Mouse (Mus musculus) lung, embryonic 14.5 days (tissue): ENCODE measurements around the gene Bcas3. TPM values are rescaled to one million over a fixed set of nuclear protein-coding genes. Genes with fewer than 3 reads are reported as not detected.

Experiments used
- ATAC-seq: fragments of 200-750 bp; cut with Nextera tagmentation; 2 replicates; pipeline ENCODE4 v1.8.0; 2017; ENCODE audit warnings: mild to moderate bottlenecking, moderate TSS enrichment, moderate library complexity; ENCODE audit not compliant: insufficient read depth
- DNase-seq: peaks from one replicate; pipeline ENCODE4 v3.0.0-alpha.2; 2015
- H3K27ac ChIP-seq: fragments of 300-500 bp; sonication (generic); 2 replicates; pipeline ENCODE4 v1.5.1; 2014; ENCODE audit warnings: low read depth, mild to moderate bottlenecking, moderate library complexity
- H3K27me3 ChIP-seq: fragments of 300-500 bp; sonication (generic); 2 replicates; pipeline ENCODE4 v1.6.1; 2014; ENCODE audit warnings: low read length, control low read depth; ENCODE audit not compliant: insufficient read depth
- H3K36me3 ChIP-seq: fragments of 300-500 bp; sonication (generic); 2 replicates; pipeline ENCODE4 v1.6.1; 2014; ENCODE audit warnings: control low read depth; ENCODE audit not compliant: insufficient read depth
- H3K4me1 ChIP-seq: fragments of 300-500 bp; sonication (generic); 2 replicates; pipeline ENCODE4 v1.6.1; 2014; ENCODE audit warnings: antibody characterized with exemption, control low read depth; ENCODE audit not compliant: insufficient read depth
- H3K4me2 ChIP-seq: fragments of 300-500 bp; sonication (generic); 2 replicates; pipeline ENCODE4 v1.6.1; 2014; ENCODE audit warnings: mild to moderate bottlenecking
- H3K4me3 ChIP-seq: fragments of 300-500 bp; sonication (generic); 2 replicates; pipeline ENCODE4 v1.5.1; 2014; ENCODE audit warnings: low read depth, low read length
- H3K9ac ChIP-seq: fragments of 300-500 bp; sonication (generic); 2 replicates; pipeline ENCODE4 v1.6.1; 2014
- H3K9me3 ChIP-seq: fragments of 300-500 bp; sonication (generic); 2 replicates; pipeline ENCODE4 v1.6.1; 2016; ENCODE audit warnings: low read depth, low read length, control low read depth
- CTCF ChIP-seq: IDR thresholded peaks from 2 replicates; pipeline ENCODE4 v1.5.1; 2016; ENCODE audit warnings: antibody characterized with exemption, low read depth
- WGBS: fragments of 180-500 bp; shearing (Covaris S2); extraction: QIAGEN DNeasy Blood & Tissue Kit; methylation state at CpG from one replicate; pipeline ENCODE4 v1.1.7; 2014; 5-methylcytosine and 5-hydroxymethylcytosine counted together
- polyA plus RNA-seq: library from polyadenylated mRNA; unstranded; fragments of >200 nt; fragmentation: Nextera tagmentation; extraction: Ambion mirVana; gene quantifications from 2 replicates; pipeline ENCODE4 v1.2.1, GENCODE M21; 2014

Gene Bcas3
- polyA plus RNA-seq, 1 experiment from 2014 or later, result 35.0 TPM

DNA sequence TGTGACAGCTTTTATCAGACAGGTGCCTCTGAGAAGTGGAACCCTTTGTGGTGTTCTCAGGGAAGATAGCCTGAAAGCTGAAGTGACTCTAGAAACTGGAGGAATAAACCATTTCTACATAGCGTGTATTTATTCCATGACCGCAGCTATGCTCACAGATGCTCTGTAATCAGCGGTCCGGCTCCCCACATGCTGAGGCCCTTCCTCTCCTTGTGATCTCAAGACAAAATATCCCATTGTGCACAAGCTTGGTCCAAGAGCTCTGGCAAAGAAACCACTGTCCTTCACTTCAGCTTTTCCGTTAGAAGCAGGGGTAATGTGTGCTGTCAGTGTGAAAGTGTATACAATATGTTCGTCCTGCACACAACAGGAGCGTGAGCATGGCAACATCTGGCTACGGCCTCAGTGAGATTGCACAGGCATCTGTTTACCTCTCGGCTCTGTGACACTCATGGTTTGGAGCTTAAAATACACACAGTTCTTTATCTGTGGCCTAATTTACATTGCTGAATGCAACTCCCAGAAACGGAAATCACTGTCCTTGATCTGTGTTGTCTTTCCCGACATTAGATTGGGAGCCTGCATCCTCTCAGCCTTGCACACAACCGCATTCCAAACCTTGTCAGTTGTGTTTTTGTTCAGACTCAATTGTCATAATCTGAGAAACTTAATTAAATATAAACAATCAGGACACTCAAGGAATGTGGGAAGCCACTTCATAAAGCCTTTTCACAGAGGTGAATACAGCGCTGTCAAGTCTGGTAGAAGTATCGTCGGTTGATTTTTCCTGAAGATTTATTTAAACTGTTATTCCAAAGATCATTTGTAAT, 225.1 kb downstream of the Bcas3 start:
- no peaks in the 10 kb centered on the region for H3K27me3 ChIP-seq
- no peak overlapping the region for H3K9ac ChIP-seq
- no peaks in the 10 kb centered on the region for H3K36me3 ChIP-seq
- ATAC-seq, result peak; percentile 78
- no peak overlapping the region for H3K4me3 ChIP-seq
- WGBS, result 24% methylated on average over 15 of the region's 15 CpGs
- peaks cover 10% of the 10 kb centered on the region for H3K4me1 ChIP-seq
- no peaks in the 10 kb centered on the region for H3K9me3 ChIP-seq
- H3K4me2 ChIP-seq, result peak overlapping the region; percentile 18; the same call in 1 of the 2 replicates
- H3K27ac ChIP-seq, result peak overlapping the region; percentile 68; the same call in 1 of the 2 replicates
- DNase-seq, result peak; percentile 73
- no peak for TF ChIP-seq CTCF

- H3K27me3 ChIP-seq, result no peaks in the 10 kb centered on the region
- H3K27ac ChIP-seq, result peak overlapping the region; percentile 42; the same call in 1 of the 2 replicates
- no peaks in the 10 kb centered on the region for H3K36me3 ChIP-seq
- H3K4me2 ChIP-seq, result peak overlapping the region; percentile 23
- H3K4me1 ChIP-seq, result no peaks in the 10 kb centered on the region
- ATAC-seq, result no peak
- WGBS, result 24% methylated on average over 8 of the region's 8 CpGs
- H3K9ac ChIP-seq, result no peak overlapping the region
- H3K4me3 ChIP-seq, result no peak overlapping the region
- peak; percentile 44 for DNase-seq
- TF ChIP-seq CTCF, result no peak
- no peaks in the 10 kb centered on the region for H3K9me3 ChIP-seq
Observed at GRCm38 (mm10) chr11:85584086-85584485, 231.1 kb downstream of the Bcas3 start.

DNA sequence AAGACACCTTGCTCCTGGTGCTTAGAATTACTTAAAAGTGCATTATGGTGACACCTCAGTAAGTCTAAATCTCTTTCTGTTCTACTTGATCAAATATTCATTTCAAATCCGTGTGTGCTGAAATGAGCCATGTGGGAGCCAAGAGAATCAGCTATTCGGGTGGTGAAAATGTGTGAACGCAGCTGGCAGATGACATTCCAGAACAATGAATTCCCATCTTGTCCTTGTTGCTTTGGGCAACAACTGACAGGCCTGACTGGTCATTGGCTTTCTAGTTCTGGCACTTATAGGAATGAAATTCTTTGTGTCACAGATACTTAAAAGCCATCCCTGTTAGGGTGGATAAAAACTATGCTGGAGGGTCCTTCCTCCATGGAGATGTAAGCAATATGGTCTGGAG, 240.7 kb downstream of the Bcas3 start:
- WGBS, result 46% methylated on average over 3 of the region's 3 CpGs
- no peaks in the 10 kb centered on the region for H3K36me3 ChIP-seq
- DNase-seq (peak; percentile 62), ATAC-seq (no peak)
- no peak overlapping the region for H3K4me3 ChIP-seq
- H3K27me3 ChIP-seq, result no peaks in the 10 kb centered on the region
- no peaks in the 10 kb centered on the region for H3K9me3 ChIP-seq
- no peak overlapping the region for H3K4me2 ChIP-seq
- TF ChIP-seq CTCF, result no peak
- no peak overlapping the region for H3K9ac ChIP-seq
- H3K27ac ChIP-seq, result no peak overlapping the region
- H3K4me1 ChIP-seq, result no peaks in the 10 kb centered on the region

- H3K9ac ChIP-seq, result no peak overlapping the region
- no peak for DNase-seq
- H3K27ac ChIP-seq, result no peak overlapping the region
- no peaks in the 10 kb centered on the region for H3K4me1 ChIP-seq
- no peaks in the 10 kb centered on the region for H3K27me3 ChIP-seq
- ATAC-seq, result no peak
- H3K4me2 ChIP-seq, result no peak overlapping the region
- TF ChIP-seq CTCF, result no peak
- H3K36me3 ChIP-seq, result no peaks in the 10 kb centered on the region
- H3K9me3 ChIP-seq, result no peaks in the 10 kb centered on the region
- H3K4me3 ChIP-seq, result no peak overlapping the region
Observed at GRCm38 (mm10) chr11:85599251-85599650, 246.3 kb downstream of the Bcas3 start.

- Histone ChIP-seq H3K27ac (no peak overlapping the region), H3K27me3 (no peaks in the 10 kb centered on the region), H3K36me3 (no peaks in the 10 kb centered on the region), H3K4me3 (no peak overlapping the region), H3K4me1 (no peaks in the 10 kb centered on the region), H3K4me2 (no peak overlapping the region), H3K9ac (no peak overlapping the region), H3K9me3 (no peaks in the 10 kb centered on the region)
- 78% methylated on average over 3 of the region's 3 CpGs for WGBS
- TF ChIP-seq CTCF, result no peak
- DNase-seq, result no peak
- no peak for ATAC-seq
Observed at GRCm38 (mm10) chr11:85603546-85604322, 250.8 kb downstream of the Bcas3 start.

- no peaks in the 10 kb centered on the region for H3K36me3 ChIP-seq
- no peak for ATAC-seq
- H3K27me3 ChIP-seq, result no peaks in the 10 kb centered on the region
- peaks cover 24% of the 10 kb centered on the region for H3K4me1 ChIP-seq
- no peak overlapping the region for H3K4me2 ChIP-seq
- DNase-seq, result peak; percentile 51
- H3K27ac ChIP-seq, result no peak overlapping the region
- H3K9me3 ChIP-seq, result no peaks in the 10 kb centered on the region
- no peak overlapping the region for H3K9ac ChIP-seq
- no peak for TF ChIP-seq CTCF
- no peak overlapping the region for H3K4me3 ChIP-seq
- 26% methylated on average over 5 of the region's 5 CpGs for WGBS
Observed at GRCm38 (mm10) chr11:85609303-85609940, 256.5 kb downstream of the Bcas3 start.

- Histone ChIP-seq H3K27ac (peak overlapping the region; percentile 81), H3K4me3 (no peak overlapping the region), H3K9me3 (no peaks in the 10 kb centered on the region), H3K36me3 (no peaks in the 10 kb centered on the region), H3K9ac (no peak overlapping the region), H3K27me3 (no peaks in the 10 kb centered on the region), H3K4me2 (0 out of 2 replicates have a peak overlapping the region, but pooled peaks have one; percentile 20), H3K4me1 (peaks cover 42% of the 10 kb centered on the region)
- TF ChIP-seq CTCF, result no peak
- no peak for ATAC-seq
- 21% methylated on average over 5 of the region's 5 CpGs for WGBS
- DNase-seq, result peak; percentile 81
Observed at GRCm38 (mm10) chr11:85613035-85613434, 260.1 kb downstream of the Bcas3 start.
